Mouse (Mus musculus) spleen, embryonic (tissue): Measurements from ENCODE around the gene Pglyrp2.

Source experiments
- CTCF ChIA-PET: fragments of 350-600 bp; sonication (Branson Sonifier 250); formaldehyde crosslinking; loops from one replicate; lab custom pipeline; 2022; lab: Charles Lee

Gene Pglyrp2

GRCm38 (mm10) chr17:32424034-32424433, at the start of gene Pglyrp2:
Gene Pglyrp2, minus strand, starts transcription at chr17:32424167.
- CTCF ChIA-PET, result no interaction called here

- CTCF ChIA-PET, result no interaction called here
Observed at GRCm38 (mm10) chr17:32472176-32472575, 48.2 kb upstream of the Pglyrp2 start.

DNA sequence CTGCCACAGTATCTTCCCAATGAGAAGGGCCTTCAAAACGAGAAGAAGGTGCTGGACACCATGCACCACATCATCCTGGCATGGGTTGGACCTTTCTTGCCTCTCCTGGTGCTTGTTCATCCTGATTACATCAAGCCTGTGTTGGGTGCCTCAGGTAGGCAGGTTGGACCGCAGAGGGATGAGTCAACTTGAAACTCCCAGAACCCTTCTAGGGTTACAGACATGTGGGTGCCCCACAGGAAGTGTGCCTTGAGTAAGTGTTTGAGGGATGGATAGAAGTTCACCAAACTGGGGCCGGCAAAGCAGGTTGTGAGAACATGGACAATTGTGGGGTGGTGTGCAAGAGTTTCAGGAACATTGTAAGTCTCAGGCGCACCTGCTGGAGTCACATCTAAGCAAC, 46.8 kb upstream of the Pglyrp2 start:
- CTCF ChIA-PET, result no interaction called here

- CTCF ChIA-PET, result interaction anchor here (0.9 kb wide), 1 partner anchor 115 kb away, joined by 3 read pairs; no protein-coding TSS in a partner anchor
Observed at GRCm38 (mm10) chr17:32468494-32468893, 44.5 kb upstream of the Pglyrp2 start.

GRCm38 (mm10) chr17:32454997-32455396, 31.0 kb upstream of the Pglyrp2 start:
- CTCF ChIA-PET, result no interaction called here

GRCm38 (mm10) chr17:32454188-32454587, 30.2 kb upstream of the Pglyrp2 start:
- CTCF ChIA-PET, result no interaction called here

DNA sequence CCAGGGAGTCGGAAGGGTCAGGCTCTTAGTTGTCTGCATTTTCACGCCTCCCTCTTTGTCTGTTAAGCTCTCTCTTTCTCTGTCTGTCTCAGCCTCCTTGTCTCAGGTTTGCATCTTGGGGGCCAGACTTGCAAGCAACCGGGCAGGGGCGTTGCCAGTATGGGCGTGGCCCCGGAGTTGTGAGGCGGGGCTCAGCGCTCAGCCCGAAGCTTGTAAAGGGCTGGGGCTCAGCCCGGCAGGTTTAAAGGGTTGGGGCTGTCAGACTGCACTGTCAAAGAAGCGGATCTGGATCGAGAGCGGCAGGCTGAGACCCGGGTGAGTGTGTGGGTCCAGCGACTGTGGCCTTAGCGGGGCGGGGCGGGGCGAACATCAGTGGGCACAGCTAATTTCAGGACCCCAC, 28.5 kb upstream of the Pglyrp2 start, which contains the start of gene Cyp4f39:
Gene Cyp4f39 (plus strand): TSS at position 242 of the 400 bp plus-strand sequence.
- CTCF ChIA-PET, result no interaction called here

- CTCF ChIA-PET, result no interaction called here
Observed at GRCm38 (mm10) chr17:32450844-32451537, 27.0 kb upstream of the Pglyrp2 start.

DNA sequence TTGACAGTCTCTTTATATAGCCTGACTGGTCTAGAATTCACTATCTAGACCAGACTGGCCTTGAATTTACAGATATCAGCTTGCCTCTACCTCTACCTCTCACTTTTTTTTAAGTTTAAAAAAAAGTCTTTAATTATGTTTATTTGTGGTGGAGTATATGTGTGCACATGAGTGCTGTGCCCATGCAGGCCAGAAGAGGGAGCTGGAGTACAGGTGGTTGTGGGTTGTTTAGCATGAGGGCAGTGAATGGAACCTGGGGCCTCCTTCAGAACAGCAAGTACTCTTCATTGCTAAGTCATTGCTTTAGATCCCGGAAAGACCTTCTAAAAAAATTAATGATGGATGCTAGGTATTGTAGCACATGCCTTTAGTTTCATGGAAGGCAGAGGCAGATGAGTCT, 25.1 kb upstream of the Pglyrp2 start:
- CTCF ChIA-PET, result no interaction called here

DNA sequence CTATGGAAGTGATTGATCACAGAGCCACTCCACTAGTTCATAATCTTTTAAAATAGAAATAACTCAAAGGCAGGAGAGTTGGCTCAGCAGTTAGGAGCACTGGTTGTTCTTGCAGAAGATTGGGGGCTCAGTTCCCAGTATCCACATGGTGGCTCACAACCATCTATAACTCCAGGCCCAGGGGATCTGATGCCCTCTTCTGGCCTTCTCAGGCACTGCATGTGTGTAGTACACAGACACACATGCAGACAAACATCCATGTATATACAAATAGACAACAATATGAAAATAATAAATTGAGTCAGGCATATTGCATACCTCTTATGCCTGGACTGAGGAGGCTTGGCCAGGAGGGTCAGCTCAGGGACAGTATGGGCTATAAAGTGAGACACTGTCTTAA, 23.2 kb upstream of the Pglyrp2 start:
- CTCF ChIA-PET, result no interaction called here

DNA sequence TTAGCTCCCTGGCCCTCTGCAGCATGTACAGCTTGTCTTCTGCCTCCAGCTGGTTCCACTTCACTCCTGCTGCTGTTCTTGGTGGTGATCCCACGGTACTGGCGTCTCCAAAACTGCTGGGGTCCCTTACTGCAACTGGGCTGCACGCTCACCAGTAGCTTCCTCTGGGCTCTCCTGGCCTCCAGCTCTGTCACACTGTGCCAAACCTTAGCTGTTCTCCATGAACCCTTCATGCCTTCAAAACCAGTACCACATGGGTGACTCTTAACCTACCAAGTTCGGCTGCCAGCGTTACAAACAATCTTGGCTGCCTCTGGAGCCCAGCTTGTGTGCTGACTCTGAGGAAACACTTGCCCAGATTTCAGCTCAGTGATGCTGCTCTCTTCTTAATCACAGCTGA, 21.0 kb upstream of the Pglyrp2 start:
- CTCF ChIA-PET, result interaction anchor here (0.7 kb wide), 1 partner anchor 191 kb away, joined by 3 read pairs; no protein-coding TSS in a partner anchor

DNA sequence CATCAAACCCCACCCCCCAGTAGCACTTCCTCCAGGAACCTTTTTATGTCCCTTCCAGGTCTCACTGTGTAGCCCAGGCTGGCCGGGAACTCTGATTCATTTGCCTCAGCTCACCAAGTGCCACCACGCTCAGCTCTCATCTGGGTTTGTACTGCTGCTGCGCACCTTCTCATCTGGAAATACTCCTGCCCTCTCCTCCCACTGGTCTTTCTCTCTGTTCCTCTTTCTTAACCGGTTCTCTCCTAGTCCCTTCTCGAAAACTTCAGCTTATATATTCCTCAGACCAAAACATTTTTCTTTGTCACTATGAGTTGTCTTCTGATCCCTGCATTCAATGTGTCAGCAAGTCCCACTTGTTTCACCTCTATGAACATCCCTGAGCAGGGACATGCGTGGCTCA, 19.3 kb upstream of the Pglyrp2 start:
- CTCF ChIA-PET, result no interaction called here

GRCm38 (mm10) chr17:32437106-32437505, 13.1 kb upstream of the Pglyrp2 start:
- CTCF ChIA-PET, result no interaction called here

- CTCF ChIA-PET, result no interaction called here
Observed at GRCm38 (mm10) chr17:32435151-32435550, 11.2 kb upstream of the Pglyrp2 start.

- CTCF ChIA-PET, result no interaction called here
Observed at GRCm38 (mm10) chr17:32434324-32434723, 10.4 kb upstream of the Pglyrp2 start.

DNA sequence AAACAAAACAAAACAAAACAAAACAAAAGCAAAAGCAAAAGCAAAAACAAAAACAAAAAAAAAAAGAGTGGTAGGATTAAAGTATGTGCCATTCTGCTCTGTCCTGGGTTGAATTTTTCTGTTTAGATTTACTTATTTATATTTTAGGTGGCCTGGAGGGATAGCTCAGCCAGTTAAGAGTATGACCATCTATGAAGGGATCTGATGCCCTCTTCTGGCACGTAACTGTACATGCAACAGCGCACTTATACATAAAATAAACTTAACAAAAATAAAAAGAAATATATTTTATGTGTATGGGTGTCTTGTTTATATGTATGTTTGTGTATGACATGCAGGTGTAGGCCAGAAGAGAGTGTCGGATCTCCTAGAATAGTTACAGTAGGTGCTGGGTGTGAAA, 8.0 kb upstream of the Pglyrp2 start:
- CTCF ChIA-PET, result interaction anchor here (0.6 to 2.2 kb wide), 4 partner anchors 50 to 357 kb away, joined by 3 to 15 read pairs (median 9); no protein-coding TSS in a partner anchor

- CTCF ChIA-PET, result interaction anchor here (0.6 kb wide), 1 partner anchor 23 kb away, joined by 3 read pairs; no protein-coding TSS in a partner anchor
Observed at GRCm38 (mm10) chr17:32426610-32427009, 2.6 kb upstream of the Pglyrp2 start.

- CTCF ChIA-PET, result no interaction called here
Observed at GRCm38 (mm10) chr17:32420781-32421180, 3.2 kb downstream of the Pglyrp2 start.

DNA sequence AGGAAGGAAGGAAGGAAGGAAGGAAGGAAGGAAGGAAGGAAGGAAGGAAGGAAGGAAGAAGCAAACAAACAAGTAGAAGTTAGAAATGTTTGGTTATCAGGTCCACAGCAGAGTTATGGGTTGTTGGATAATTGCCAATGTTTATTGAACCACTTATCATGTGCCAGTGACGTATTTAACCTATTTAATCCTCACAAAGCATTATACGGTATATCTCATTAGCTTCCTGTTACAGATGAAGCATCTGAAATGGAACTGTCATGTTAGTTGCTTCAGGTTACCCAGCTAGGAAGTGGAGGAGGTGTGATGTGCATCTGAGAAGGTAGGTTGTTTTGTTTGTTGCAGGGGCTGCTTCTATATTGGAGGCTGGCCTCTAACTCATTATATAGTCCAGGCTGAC, 4.0 kb downstream of the Pglyrp2 start:
- CTCF ChIA-PET, result interaction anchor here (0.8 kb wide), 1 partner anchor 100 kb away, joined by 6 read pairs; no protein-coding TSS in a partner anchor

GRCm38 (mm10) chr17:32416771-32417170, 7.2 kb downstream of the Pglyrp2 start:
- CTCF ChIA-PET, result interaction anchor here (0.5 kb wide), 1 partner anchor 139 kb away, joined by 3 read pairs; no protein-coding TSS in a partner anchor

- CTCF ChIA-PET, result no interaction called here
Observed at GRCm38 (mm10) chr17:32415417-32416020, 8.4 kb downstream of the Pglyrp2 start.

DNA sequence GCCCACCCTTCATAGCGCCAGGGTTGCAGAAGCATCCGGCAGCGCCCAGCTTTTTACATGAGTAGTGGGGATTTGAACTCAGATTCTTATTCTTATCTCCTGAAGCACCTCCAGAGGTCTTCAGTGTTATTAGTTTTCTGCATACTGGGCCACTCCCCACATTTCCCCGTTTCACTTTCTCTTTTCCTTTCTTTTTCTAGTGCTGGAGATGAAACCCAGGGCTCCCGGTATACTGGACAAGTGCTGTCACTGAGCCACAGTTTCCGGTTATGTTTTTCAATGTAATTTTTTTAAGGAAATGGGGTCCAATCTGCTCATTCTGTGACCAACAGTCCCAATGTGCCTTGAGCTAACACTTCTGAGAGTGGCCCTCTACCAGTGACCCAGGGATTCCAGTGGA, 12.1 kb downstream of the Pglyrp2 start:
- CTCF ChIA-PET, result no interaction called here

GRCm38 (mm10) chr17:32403417-32403816, 20.6 kb downstream of the Pglyrp2 start, which contains the start of gene Rasal3:
Gene Rasal3, minus strand, starts transcription at chr17:32403583.
- CTCF ChIA-PET, result interaction anchor here (0.5 to 1.0 kb wide), 3 partner anchors 23 to 1147 kb away, joined by 3 to 5 read pairs (median 3); no protein-coding TSS in a partner anchor
